Mouse (Mus musculus): Measurements from ENCODE around the gene Ska3.
"Not testable (repeated sequence)": the region's sequence is repeated elsewhere in the genome, so short reads cannot be mapped to it uniquely, and the experiment has no call there.

The Ska3 gene

GRCm38 (mm10) chr14:57825788-57826751 is at the start of gene Ska3, which contains the start of gene Mrpl57:
TSS of gene Ska3 (minus strand) at chr14:57826185.
TSS of gene Mrpl57 (plus strand) at chr14:57826234.
- peak; percentile 95 for DNase-seq

- DNase-seq = no peak
Measured at GRCm38 (mm10) chr14:57866676-57867276, 40.8 kb upstream of the Ska3 start.

GRCm38 (mm10) chr14:57865256-57865655 is 39.3 kb upstream of the Ska3 start:
- no peak for DNase-seq

GRCm38 (mm10) chr14:57863129-57863528 is 37.1 kb upstream of the Ska3 start:
- DNase-seq = peak; percentile 22

- DNase-seq = no peak
Measured at GRCm38 (mm10) chr14:57861987-57862412, 36.0 kb upstream of the Ska3 start.

GRCm38 (mm10) chr14:57859520-57859919 is 33.5 kb upstream of the Ska3 start:
- DNase-seq = peak; percentile 52

- no peak for DNase-seq
Measured at GRCm38 (mm10) chr14:57858601-57859000, 32.6 kb upstream of the Ska3 start.

- DNase-seq = not testable (repeated sequence)
Measured at GRCm38 (mm10) chr14:57856037-57856436, 30.1 kb upstream of the Ska3 start.

GRCm38 (mm10) chr14:57852961-57853360 is 27.0 kb upstream of the Ska3 start:
- DNase-seq = no peak

- DNase-seq = no peak
Measured at GRCm38 (mm10) chr14:57850330-57850729, 24.3 kb upstream of the Ska3 start.

- no peak for DNase-seq
Measured at GRCm38 (mm10) chr14:57848646-57849045, 22.7 kb upstream of the Ska3 start.

- DNase-seq = not testable (repeated sequence)
Measured at GRCm38 (mm10) chr14:57848061-57848460, 22.1 kb upstream of the Ska3 start.

GRCm38 (mm10) chr14:57844535-57844934 is 18.6 kb upstream of the Ska3 start:
- no peak for DNase-seq

- DNase-seq = no peak
Measured at GRCm38 (mm10) chr14:57835157-57835556, 9.2 kb upstream of the Ska3 start.

- DNase-seq = no peak
Measured at GRCm38 (mm10) chr14:57833526-57833925, 7.5 kb upstream of the Ska3 start.

- DNase-seq = no peak
Measured at GRCm38 (mm10) chr14:57827284-57827683, 1.3 kb upstream of the Ska3 start.

GRCm38 (mm10) chr14:57820839-57821238 is 5.1 kb downstream of the Ska3 start:
- no peak for DNase-seq

GRCm38 (mm10) chr14:57811844-57812243 is 14.1 kb downstream of the Ska3 start:
- no peak for DNase-seq

GRCm38 (mm10) chr14:57810886-57811285 is 15.1 kb downstream of the Ska3 start:
- DNase-seq = no peak

GRCm38 (mm10) chr14:57808558-57808957 is 17.4 kb downstream of the Ska3 start:
- DNase-seq = peak; percentile 24

GRCm38 (mm10) chr14:57803731-57804130 is 22.3 kb downstream of the Ska3 start:
- no peak for DNase-seq

GRCm38 (mm10) chr14:57797991-57798931 is 27.7 kb downstream of the Ska3 start, which contains the start of gene Sap18:
TSS of gene Sap18 (plus strand) at chr14:57798180.
- peak; percentile 98 for DNase-seq

GRCm38 (mm10) chr14:57797551-57797950 is 28.4 kb downstream of the Ska3 start:
- DNase-seq = peak; percentile 6
